Mouse (Mus musculus): Measurements from ENCODE around the gene Disp2. TPM values are rescaled to one million over a fixed set of nuclear protein-coding genes. Genes with fewer than 3 reads are reported as not detected.
A peak's percentile ranks its signal among the peaks of the same experiment; 100 is the strongest.

Disp2 gene
- polyA plus RNA-seq, 1 experiment = 0.06 TPM

DNA sequence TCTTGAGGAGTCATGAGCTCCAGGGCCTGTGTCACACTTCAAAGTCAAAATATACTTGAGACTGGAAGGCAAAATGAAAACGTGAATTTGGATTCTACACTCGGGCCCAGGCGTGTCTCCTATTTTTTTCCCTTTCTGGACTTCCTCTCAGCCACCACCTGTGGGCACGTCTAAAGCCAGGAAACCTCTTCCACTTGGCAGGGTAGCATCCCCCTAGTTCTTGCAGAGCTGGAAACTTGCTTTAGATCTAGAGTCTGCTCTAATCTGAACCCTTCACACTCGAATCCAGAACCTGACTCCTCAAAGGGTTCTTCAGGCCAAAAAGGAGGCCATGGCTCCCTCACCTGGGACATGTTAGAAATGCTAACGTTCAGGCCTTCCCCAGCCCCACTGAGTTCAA lies 24.1 kb upstream of the Disp2 start:
- TF ChIP-seq GATA1 (IDR thresholded peaks at IDR 0.05; ENCODE audit: borderline replicate concordance, low read length) = no peak
- no peak for TF ChIP-seq FLI1 (IDR thresholded peaks at IDR 0.05; ENCODE audit: low read length)
- Histone ChIP-seq H3K27me3 (replicated peaks) (no peaks in the 10 kb centered on the region), H3K9me3 (no peaks in the 10 kb centered on the region), H3K4me1 (peaks cover 98% of the 10 kb centered on the region), H3K4me3 (replicated peaks) (peak overlapping the region; percentile 91), H3K36me3 (replicated peaks; ENCODE audit: low read length) (peaks cover 76% of the 10 kb centered on the region)

DNA sequence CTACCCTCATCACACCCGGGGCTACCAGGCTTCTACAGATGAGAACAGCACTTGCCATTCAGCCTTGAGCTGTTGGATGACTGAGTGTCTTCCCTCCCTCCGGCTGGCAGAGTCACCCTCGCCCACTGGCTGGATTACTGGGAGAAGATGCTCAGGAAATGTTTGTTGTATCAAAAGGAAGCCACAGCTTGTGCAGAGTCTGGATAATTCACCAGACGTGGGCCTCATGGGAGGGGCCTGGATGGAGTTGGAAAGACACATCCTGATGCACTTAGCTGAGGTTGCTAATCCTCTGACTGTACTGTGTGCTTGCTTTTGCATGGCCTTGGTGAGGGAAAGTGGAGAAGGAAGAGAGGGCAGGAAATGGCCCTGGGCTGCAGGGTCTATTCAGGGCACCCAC lies 23.4 kb upstream of the Disp2 start:
- peaks cover 76% of the 10 kb centered on the region for H3K36me3 ChIP-seq (replicated peaks; ENCODE audit: low read length)
- no peaks in the 10 kb centered on the region for H3K9me3 ChIP-seq
- peaks cover 98% of the 10 kb centered on the region for H3K4me1 ChIP-seq
- H3K27me3 ChIP-seq (replicated peaks) = no peaks in the 10 kb centered on the region
- TF ChIP-seq GATA1 (IDR thresholded peaks at IDR 0.05; ENCODE audit: borderline replicate concordance, low read length) (peak; percentile 57; the same call in 2 of the 3 replicates), FLI1 (IDR thresholded peaks at IDR 0.05; ENCODE audit: low read length) (peak; percentile 50; the same call in 1 of the 2 replicates)
- H3K4me3 ChIP-seq (replicated peaks) = peak overlapping the region; percentile 91

DNA sequence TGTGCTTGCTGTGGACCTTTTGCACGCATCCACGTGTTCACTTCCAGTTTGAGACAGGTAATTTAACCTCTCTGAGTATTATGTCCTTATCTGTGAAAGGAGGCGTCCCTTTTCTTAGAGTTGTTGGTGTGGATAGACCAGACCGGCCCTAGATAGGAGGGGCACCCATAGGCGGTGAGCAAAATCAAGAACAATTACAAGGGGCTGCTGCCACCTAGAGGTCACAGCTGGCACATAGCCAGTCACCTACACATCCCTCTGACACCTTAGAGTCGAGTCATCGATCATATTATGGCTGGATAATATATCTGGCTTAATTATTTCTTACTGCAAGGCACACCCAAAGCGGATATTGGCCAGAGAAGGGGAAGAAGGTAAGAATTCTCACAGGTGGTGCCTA lies 19.7 kb upstream of the Disp2 start:
- H3K9me3 ChIP-seq = no peaks in the 10 kb centered on the region
- peaks cover 99% of the 10 kb centered on the region for H3K4me1 ChIP-seq
- H3K27me3 ChIP-seq (replicated peaks) = no peaks in the 10 kb centered on the region
- peaks cover 56% of the 10 kb centered on the region for H3K36me3 ChIP-seq (replicated peaks; ENCODE audit: low read length)
- TF ChIP-seq GATA1 (IDR thresholded peaks at IDR 0.05; ENCODE audit: borderline replicate concordance, low read length) (no peak), FLI1 (IDR thresholded peaks at IDR 0.05; ENCODE audit: low read length) (no peak)
- peak overlapping the region; percentile 69 for H3K4me3 ChIP-seq (replicated peaks)

DNA sequence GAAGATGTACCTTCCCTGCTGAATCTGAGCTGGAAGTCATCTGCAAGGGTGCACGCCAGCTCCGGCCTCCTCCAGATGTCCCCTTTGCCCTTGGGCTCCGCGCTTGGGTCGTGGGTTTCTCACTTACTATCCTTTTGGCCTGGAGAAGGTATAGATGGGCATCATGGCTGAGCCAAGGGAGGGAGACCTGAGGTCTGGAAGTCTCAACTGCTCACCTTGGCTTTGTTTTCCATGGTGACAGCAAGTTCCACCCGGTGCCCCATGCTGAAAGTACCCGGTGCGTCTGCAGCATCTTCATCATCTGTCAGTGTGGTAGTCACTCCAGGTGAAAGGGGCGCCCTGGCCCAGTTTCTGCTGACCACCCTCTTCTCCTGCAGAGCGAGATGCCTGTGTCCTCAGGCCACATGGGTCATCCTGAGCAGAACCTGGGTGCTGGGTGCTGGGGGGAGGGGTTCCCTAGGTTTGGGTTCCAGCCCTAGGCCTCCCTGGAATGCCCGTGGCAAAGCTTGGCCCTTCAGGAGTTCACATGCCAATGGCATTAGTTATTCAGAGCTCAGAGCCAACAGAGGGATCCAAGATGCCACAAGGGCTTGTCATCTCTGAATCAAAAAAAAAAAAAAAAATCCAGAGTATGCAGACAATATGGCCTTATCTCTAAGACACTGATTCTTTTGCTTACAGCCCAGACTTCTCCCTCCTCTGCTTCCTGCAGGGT lies 19.1 kb upstream of the Disp2 start:
- Histone ChIP-seq H3K36me3 (replicated peaks; ENCODE audit: low read length) (peaks cover 49% of the 10 kb centered on the region), H3K4me1 (peaks cover 99% of the 10 kb centered on the region), H3K4me3 (replicated peaks) (no peak overlapping the region), H3K27me3 (replicated peaks) (peaks cover 3% of the 10 kb centered on the region), H3K9me3 (no peaks in the 10 kb centered on the region)
- TF ChIP-seq GATA1 (IDR thresholded peaks at IDR 0.05; ENCODE audit: borderline replicate concordance, low read length) (no peak), FLI1 (IDR thresholded peaks at IDR 0.05; ENCODE audit: low read length) (no peak)

DNA sequence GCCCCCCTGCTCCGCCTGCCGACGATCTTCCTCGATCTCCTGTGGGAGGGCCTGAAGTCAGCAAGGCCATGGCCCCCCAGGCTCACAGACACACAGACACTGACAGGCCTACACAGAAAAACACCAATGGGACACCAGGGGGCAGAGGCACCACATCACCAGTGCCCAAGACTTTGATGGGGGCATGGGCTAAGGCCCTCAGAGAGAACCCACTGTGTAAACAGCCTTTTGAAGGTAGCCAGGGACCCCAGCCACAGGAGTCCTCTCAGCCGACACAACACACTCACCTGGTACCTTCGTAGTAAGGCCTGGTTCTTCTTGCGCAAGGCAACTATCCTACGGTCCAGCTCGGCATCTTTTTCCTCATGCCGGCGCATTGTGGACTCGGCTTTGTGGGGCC lies 18.2 kb upstream of the Disp2 start:
- H3K4me3 ChIP-seq (replicated peaks) = no peak overlapping the region
- peaks cover 44% of the 10 kb centered on the region for H3K36me3 ChIP-seq (replicated peaks; ENCODE audit: low read length)
- H3K4me1 ChIP-seq = peaks cover 98% of the 10 kb centered on the region
- no peak for TF ChIP-seq FLI1 (IDR thresholded peaks at IDR 0.05; ENCODE audit: low read length)
- TF ChIP-seq GATA1 (IDR thresholded peaks at IDR 0.05; ENCODE audit: borderline replicate concordance, low read length) = no peak
- peaks cover 3% of the 10 kb centered on the region for H3K27me3 ChIP-seq (replicated peaks)
- H3K9me3 ChIP-seq = no peaks in the 10 kb centered on the region

DNA sequence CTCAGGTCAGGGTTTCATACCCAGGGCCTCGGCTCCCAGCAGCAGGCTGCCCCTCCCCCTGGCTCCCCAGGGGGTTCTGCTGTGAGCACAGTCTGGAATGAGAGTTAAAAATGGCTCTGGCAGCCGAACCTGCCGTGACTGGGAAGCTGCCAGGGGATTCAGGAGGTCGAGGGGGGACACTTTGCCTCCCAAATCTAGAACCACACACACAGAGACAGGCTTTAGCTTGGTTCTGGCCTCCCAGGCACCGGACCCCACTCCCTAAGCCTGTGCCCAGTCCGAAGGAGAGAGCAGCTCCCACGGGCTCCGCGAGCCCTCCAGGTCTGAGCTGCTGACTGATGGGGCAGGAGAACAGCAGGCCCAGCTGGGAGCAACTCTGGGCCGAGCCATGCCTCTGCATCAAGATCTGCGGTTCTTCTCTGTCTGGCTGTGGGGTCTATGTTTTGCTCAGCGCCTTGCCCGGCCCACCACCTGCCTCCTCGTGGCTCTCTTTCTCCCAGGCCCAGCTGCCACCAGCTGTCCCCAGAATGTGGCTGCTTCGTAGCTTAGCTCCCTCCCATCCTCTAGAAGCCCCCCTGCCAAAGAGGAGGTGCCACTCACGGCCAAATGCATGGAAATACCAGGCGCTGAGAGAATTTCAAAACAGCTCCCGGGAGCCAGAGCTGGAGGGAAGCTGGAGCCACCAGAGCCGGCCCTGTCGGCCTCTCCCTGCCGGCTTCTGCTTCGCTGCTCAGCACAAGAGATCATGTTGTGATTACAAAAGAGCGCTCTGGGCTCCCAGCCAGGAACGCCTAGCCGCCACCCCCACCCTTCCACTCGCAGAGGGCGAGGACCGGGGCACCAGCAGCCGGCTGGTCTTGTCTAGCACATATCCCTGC lies 17.4 kb upstream of the Disp2 start, which contains the start of gene Ccdc9b:
Gene Ccdc9b, minus strand, starts transcription at position 756 of the 878 bp plus-strand sequence.
- TF ChIP-seq FLI1 (IDR thresholded peaks at IDR 0.05; ENCODE audit: low read length) = no peak
- TF ChIP-seq GATA1 (IDR thresholded peaks at IDR 0.05; ENCODE audit: borderline replicate concordance, low read length) = no peak
- peaks cover 98% of the 10 kb centered on the region for H3K4me1 ChIP-seq

DNA sequence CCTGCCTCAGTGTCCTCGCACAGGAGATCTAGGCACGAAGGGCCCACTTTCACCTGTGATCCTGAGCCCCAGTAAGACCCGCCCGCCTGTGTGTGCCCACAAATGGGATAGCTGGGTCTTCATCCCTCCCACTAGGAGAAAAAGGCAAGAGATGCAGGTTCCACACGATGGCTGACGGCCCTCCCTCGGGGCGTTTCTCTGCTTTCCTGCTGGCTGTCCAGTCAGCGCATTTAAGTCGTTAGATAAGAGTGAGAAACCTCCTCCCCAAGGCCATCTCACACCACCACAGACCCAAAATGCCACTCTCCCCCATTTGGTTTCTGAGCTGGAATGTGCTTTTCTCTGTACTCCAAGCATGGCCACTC lies 16.8 kb upstream of the Disp2 start:
- TF ChIP-seq FLI1 (IDR thresholded peaks at IDR 0.05; ENCODE audit: low read length) = no peak
- no peak for TF ChIP-seq GATA1 (IDR thresholded peaks at IDR 0.05; ENCODE audit: borderline replicate concordance, low read length)
- H3K9me3 ChIP-seq = no peaks in the 10 kb centered on the region
- peak overlapping the region; percentile 83 for H3K4me3 ChIP-seq (replicated peaks)
- H3K4me1 ChIP-seq = peaks cover 95% of the 10 kb centered on the region
- H3K36me3 ChIP-seq (replicated peaks; ENCODE audit: low read length) = peaks cover 32% of the 10 kb centered on the region
- H3K27me3 ChIP-seq (replicated peaks) = peaks cover 8% of the 10 kb centered on the region

More for the DNA sequence above, 17.4 kb upstream of the Disp2 start, which contains the start of gene Ccdc9b:
- H3K9me3 ChIP-seq = no peaks in the 10 kb centered on the region
- peak within 1 kb of the TSS; percentile 83 for H3K4me3 ChIP-seq (replicated peaks)
- peaks cover 38% of the 10 kb centered on the region for H3K36me3 ChIP-seq (replicated peaks; ENCODE audit: low read length)
- H3K27me3 ChIP-seq (replicated peaks) = peaks cover 4% of the 10 kb centered on the region

DNA sequence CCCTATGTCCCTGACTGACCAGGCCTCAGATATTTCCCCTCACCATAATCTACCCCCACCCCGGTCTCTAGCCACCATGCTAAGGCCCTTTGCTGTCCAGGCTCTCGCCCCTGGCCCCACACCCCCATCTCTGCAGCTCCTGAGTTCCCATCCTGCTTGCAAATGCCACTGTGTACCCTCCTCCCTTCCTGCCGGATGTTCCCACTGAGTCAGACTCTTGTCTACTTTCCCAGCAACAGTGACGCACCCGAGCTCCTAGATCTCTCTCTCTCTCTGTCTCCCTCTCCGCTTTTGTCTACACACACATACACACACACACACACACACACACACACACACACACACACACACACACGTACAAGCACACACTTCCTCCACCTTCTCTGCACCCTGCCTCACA lies 16.1 kb upstream of the Disp2 start:
- H3K4me1 ChIP-seq = peaks cover 88% of the 10 kb centered on the region
- H3K36me3 ChIP-seq (replicated peaks; ENCODE audit: low read length) = peaks cover 25% of the 10 kb centered on the region
- TF ChIP-seq GATA1 (IDR thresholded peaks at IDR 0.05; ENCODE audit: borderline replicate concordance, low read length) = no peak
- no peak for TF ChIP-seq FLI1 (IDR thresholded peaks at IDR 0.05; ENCODE audit: low read length)

DNA sequence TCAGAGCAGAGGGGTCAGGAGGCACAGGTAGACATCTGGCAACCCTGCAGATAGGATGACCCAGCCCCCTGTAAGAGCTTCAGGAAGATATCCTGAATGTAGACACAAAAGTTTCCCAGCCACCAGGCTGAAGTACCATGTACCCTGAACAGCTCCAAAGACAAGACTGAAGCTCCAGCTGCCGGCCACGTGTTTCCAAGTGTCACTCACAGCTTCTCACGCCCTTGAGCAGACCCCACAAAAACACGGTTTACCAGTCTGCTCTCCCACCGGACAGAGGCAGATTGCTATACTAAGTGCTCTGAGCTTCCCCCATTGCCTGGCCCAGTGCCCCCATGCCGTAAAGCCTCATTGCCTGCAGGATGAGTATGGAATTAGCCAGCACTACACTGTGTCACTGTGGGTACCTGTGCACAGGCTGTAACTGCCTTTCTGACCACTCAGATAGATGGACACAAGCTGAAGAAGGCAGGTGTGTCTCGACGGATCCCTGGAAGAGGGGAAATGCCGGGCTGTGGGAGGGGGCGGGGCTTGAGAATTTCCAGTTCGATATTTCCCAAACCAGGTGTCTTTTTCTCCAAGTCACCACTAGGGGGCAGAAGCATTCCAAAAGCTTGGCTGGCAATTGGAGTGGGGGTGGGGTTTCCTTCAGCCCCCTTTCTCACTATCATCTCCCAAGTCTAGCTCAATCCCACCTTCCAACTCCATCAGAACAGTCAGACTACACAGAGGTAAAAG lies 15.3 kb upstream of the Disp2 start:
- Histone ChIP-seq H3K27me3 (replicated peaks) (peaks cover 11% of the 10 kb centered on the region), H3K9me3 (peaks cover 3% of the 10 kb centered on the region), H3K4me1 (peaks cover 80% of the 10 kb centered on the region), H3K36me3 (replicated peaks; ENCODE audit: low read length) (peaks cover 21% of the 10 kb centered on the region), H3K4me3 (replicated peaks) (peak overlapping the region; percentile 80)
- TF ChIP-seq FLI1 (IDR thresholded peaks at IDR 0.05; ENCODE audit: low read length) (no peak), GATA1 (IDR thresholded peaks at IDR 0.05; ENCODE audit: borderline replicate concordance, low read length) (no peak)

More for the DNA sequence above, 16.1 kb upstream of the Disp2 start:
- Histone ChIP-seq H3K9me3 (no peaks in the 10 kb centered on the region), H3K4me3 (replicated peaks) (peak overlapping the region; percentile 6), H3K27me3 (replicated peaks) (peaks cover 11% of the 10 kb centered on the region)

Data from megakaryocyte, embryonic 14.5 days (primary cell).